Mouse (Mus musculus): ENCODE data around the gene Tacc3.

- TF ChIP-seq EP300 (IDR thresholded peaks at IDR 0.05; ENCODE audit: low read depth) (no peak), CTCF (IDR thresholded peaks at IDR 0.05; ENCODE audit: low read depth) (no peak)
Measured at GRCm38 (mm10) chr5:33694461-33694847, 36.5 kb downstream of the Tacc3 start.

All from liver, embryonic 14.5 days (tissue).